Mouse (Mus musculus) heart, postnatal 4 days (tissue): ENCODE results near the gene Slc22a17. TPM values are rescaled to one million over a fixed set of nuclear protein-coding genes. Genes with fewer than 3 reads are reported as not detected.

ENCODE experiments used
- DNase-seq: peaks from one replicate; pipeline ENCODE4 v3.0.0; 2021
- total RNA-seq, 2 experiments: library from RNA; stranded (reverse); gene quantifications; 2 replicates each; pipeline ENCODE4 v1.2.3; 2021

Slc22a17 gene
- total RNA-seq, 2 experiments from 2014 or later: 24.8 to 25.2 TPM

- DNase-seq: peak; percentile 73
Observed at GRCm38 (mm10) chr14:54894296-54895151, 18.4 kb downstream of the Slc22a17 start.

GRCm38 (mm10) chr14:54893651-54894181 lies 19.2 kb downstream of the Slc22a17 start:
- DNase-seq: peak; percentile 98

- no peak for DNase-seq
Observed at GRCm38 (mm10) chr14:54892200-54892599, 20.7 kb downstream of the Slc22a17 start, which contains the start of gene Pabpn1. Gene Pabpn1 (plus strand): TSS chr14:54892500.

- DNase-seq: no peak
Observed at GRCm38 (mm10) chr14:54885309-54885708, 27.6 kb downstream of the Slc22a17 start.

GRCm38 (mm10) chr14:54884022-54884712 lies 28.8 kb downstream of the Slc22a17 start:
- no peak for DNase-seq

GRCm38 (mm10) chr14:54883154-54884021 lies 29.5 kb downstream of the Slc22a17 start, which contains the start of the genes Bcl2l2 and Gm20521:
Gene Bcl2l2 (plus strand): TSS chr14:54883377.
Gene Gm20521 (plus strand): TSS chr14:54883441.
- DNase-seq: peak; percentile 88

GRCm38 (mm10) chr14:54877048-54877715 lies 35.8 kb downstream of the Slc22a17 start, which contains the start of gene Ppp1r3e:
Gene Ppp1r3e (minus strand): TSS chr14:54877550.
- peak; percentile 66 for DNase-seq

GRCm38 (mm10) chr14:54876539-54877047 lies 36.3 kb downstream of the Slc22a17 start:
- DNase-seq: peak; percentile 88

GRCm38 (mm10) chr14:54875844-54876538 lies 36.9 kb downstream of the Slc22a17 start:
- no peak for DNase-seq

GRCm38 (mm10) chr14:54874165-54874564 lies 38.8 kb downstream of the Slc22a17 start:
- no peak for DNase-seq

- no peak for DNase-seq
Observed at GRCm38 (mm10) chr14:54870861-54871260, 42.1 kb downstream of the Slc22a17 start, which contains the start of gene Homez. Gene Homez (minus strand): TSS chr14:54870961.

- DNase-seq: no peak
Observed at GRCm38 (mm10) chr14:54868026-54868425, 44.9 kb downstream of the Slc22a17 start.

- DNase-seq: no peak
Observed at GRCm38 (mm10) chr14:54866936-54867335, 46.0 kb downstream of the Slc22a17 start.

- DNase-seq: no peak
Observed at GRCm38 (mm10) chr14:54866268-54866667, 46.7 kb downstream of the Slc22a17 start.

- DNase-seq: no peak
Observed at GRCm38 (mm10) chr14:54865626-54866025, 47.3 kb downstream of the Slc22a17 start.

- DNase-seq: no peak
Observed at GRCm38 (mm10) chr14:54864313-54865036, 48.5 kb downstream of the Slc22a17 start.

- DNase-seq: peak; percentile 95
Observed at GRCm38 (mm10) chr14:54863501-54864312, 49.2 kb downstream of the Slc22a17 start.

- DNase-seq: peak; percentile 71
Observed at GRCm38 (mm10) chr14:54860511-54860910, 52.4 kb downstream of the Slc22a17 start.

- DNase-seq: no peak
Observed at GRCm38 (mm10) chr14:54857891-54858290, 55.0 kb downstream of the Slc22a17 start.
